Mouse (Mus musculus): ENCODE results near the gene Tgfb2. TPM values are rescaled to one million over a fixed set of nuclear protein-coding genes. Genes with fewer than 3 reads are reported as not detected.

Tgfb2 gene
- total RNA-seq (2021): 10 to 100 TPM; 28.7 to 31.6 TPM

DNA sequence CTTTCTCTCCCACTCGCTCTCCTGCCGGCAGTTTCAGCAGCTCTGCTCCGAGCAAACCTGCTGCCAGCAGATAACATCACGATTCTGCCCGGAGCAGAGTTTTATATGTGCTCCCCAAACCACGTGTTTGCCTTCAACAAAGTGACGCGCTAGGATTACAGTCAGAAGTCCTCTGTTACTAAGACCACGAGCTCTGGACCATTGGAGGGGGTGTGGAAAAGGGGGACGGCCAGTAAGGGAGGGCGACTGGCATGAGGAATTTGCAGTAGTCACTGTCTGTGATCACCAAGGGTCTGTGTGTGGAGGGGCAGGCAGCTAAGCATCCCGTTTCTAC, at the start of gene Tgfb2:
Tgfb2 (minus strand) TSS at position 75 of the 334 bp plus-strand sequence.
- DNase-seq: peak; percentile 53

DNA sequence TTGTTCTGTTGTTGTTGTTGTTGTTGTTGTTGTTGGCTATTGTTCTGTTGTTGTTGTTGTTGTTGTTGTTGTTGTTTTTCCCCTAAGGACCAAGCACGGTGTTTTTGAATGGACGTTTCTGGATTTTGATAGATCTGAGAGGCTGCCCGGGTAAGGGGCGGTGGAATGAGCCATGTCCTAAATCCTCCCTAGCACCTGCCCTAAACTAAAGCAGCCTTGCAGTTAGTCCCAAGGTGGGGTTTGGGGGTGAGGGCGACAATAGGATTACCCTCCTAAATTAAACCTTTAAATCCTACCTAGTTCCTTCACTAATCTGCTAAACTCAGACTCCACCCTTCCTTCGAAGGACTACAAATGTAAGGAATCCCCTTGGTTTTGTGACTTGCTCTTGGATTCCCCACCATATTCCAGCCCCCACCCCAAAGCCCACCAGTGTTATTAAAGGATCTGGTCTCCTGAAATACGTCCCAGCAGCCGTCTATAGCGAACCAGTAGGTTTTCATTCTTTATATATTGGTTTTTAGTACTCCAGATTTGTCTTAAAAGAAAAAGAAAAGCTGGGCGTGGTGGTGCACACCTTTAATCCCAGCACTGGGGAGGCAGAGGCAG, 44.0 kb upstream of the Tgfb2 start:
- no peak for DNase-seq

DNA sequence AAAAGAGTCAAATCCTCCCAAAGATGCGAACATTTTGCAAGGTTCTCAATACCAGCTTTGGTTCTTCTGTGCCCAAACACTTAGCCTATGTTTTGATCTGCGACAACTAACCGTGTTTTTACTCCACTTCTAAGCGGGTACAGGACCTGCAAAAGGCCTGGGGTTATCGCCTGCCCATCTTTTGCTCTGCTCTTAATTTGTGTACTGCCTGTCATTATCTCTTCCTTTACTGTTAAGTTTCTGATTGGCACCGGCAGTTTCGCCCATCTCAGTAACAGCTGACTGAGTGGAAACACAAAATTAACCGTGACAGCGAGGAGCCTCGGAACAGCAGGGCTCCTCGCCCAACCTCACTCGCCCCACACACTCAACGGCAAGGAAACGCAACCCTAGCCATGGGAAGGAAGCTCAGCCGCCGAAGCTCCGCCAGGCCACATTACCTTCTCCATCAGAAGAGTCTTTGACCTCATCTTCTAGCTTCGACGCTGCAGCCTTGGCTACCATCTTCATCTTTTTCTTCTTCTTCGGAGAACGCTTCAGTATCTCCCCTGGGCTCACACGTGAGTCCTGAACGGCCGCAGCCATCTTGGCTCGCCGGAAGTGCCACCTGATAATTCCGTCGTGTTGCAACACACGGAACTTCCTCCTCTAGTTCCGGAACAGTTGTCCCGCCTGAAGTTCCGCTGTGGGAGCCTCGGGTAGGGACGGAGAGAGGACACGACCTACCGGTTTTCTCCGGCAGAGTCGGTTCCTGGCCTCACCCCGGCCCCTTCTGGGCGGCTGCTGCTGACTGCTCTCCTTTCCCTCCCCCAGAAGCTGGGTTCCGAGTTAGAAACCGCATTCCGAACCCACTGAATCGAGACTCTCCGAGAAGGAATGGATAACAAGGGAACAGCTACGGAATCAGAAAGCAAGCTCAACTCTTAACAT, 43.2 kb upstream of the Tgfb2 start, which contains the start of gene Rrp15:
Rrp15 (minus strand) TSS at position 635 of the 930 bp plus-strand sequence.
- peak; percentile 92 for DNase-seq

DNA sequence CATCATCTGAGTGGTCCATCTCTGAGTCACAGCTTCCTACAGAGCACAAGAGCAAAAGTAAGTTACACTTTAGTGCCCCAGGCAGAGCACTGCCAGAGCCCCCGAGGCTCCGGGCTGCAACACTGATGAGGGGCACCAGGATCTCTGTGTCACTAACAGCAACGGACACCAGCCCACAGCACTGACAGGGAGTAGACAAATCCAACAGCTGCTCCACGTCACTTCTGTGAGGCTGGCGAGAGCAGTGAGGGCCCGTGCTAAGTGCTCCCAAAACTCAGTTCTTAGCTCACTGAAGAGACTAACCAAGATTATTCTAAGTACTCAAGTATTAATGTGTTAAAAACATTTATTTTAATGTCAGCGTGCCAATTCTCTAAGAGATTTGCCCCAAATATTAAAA, 34.0 kb upstream of the Tgfb2 start:
- no peak for DNase-seq

DNA sequence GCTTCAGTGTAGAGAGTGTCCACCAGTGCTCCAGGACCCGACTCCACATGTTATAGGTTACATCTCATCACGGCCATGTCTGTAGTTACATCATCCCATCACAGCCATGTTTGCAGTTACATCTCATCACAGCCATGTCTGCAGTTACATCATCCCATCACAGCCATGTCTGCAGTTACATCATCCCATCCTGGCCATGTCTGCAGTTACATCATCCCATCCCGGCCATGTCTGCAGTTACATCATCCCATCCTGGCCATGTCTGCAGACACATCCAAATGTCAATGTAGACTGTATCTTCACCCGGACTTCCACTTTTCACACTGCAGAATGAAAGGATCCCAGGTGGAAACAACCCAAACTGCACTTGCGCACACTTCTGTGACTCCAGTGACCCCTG, 29.7 kb upstream of the Tgfb2 start:
- no peak for DNase-seq

DNA sequence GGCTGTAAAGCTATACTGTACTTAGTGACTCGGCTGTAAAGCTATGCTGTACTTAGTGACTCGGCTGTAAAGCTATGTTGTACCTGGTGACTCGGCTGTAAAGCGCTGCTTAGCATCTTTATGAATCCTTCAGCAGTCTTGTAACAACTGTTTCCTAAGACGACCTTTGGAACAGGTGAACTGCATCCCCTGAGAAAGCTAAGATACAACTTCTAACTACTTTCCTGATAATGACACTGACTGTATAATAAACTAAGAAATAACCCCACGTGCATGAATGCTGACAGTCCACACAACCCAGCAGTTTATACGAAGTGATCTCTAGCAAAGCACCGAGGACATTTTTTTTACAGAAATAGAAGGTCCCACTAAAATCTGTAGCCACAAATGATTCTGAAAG, 27.3 kb upstream of the Tgfb2 start:
- DNase-seq: no peak

DNA sequence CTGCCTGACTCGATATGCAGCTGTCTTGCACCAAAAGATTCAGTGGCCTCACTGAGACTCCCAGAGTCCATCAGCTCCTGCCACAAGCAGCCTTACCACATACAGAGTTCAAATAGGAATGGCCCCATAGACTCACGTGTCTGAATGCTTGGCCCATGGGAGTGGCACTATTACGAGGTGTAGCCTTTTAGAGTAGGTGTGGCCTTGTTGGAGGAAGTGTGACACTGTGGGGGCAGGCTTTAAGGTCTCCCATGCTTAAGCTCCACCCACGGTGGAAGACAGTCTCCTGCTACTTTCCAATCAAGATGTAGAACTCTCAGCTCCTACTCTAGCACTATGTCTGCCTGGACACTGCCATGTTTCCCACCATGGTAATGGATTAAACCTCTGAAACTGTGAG, 23.0 kb upstream of the Tgfb2 start:
- DNase-seq: no peak

DNA sequence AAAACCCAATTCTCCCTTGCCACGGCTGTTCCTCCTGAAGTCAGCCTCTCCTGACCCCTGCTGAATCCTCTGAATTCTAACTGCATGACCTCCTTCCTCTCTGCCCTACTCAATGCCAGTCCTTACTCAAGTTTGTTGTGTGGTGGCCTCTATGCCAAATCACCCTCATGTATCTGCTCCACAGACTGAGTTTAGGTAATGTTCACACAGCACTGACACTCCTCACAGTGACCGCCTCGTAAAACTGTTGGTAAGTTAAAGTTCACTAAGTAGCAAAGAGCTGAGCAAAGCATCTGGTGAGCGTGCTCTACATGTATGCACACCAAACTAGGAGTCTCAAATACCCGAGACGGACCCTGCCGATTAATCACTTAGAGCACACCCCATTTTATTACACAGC, 20.3 kb upstream of the Tgfb2 start:
- DNase-seq: no peak

DNA sequence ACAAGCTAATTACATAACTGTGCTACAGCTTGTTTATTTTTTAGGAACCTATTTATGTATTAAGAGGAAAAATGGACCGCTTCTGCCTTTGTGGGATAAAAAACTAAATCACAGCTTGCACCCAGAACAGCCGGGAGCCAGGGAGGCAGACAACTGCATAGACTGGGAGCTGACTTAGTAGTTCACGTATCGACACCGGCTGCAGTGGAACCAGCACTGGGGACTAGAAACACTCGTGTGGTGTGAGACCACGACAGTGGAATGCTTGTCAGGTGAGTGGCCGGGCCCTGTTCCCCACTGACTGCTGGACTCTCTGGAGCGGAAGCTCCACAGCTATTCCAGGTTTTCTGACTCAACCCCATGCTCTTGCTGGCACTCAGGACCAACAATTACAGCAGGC, 16.5 kb upstream of the Tgfb2 start:
- no peak for DNase-seq

DNA sequence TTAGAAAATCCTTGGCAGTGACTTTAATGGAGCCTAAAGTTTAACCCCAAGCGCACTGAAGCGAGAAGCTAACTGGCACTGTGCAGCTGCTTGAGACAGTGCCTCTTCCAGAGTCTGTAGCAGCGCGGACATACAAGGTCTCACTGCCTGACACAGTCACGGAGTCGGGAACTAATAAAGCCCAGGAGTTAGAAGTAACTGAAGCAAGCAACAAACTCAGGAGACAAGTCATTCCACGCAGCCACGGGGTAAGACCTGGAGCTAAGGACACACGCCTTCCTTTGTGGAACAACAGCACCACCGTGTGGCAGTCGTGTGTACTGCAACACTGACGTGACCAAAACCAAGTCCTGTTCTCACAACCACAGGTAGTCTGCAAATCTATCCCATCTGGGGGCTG, 16.1 kb upstream of the Tgfb2 start:
- peak; percentile 90 for DNase-seq

DNA sequence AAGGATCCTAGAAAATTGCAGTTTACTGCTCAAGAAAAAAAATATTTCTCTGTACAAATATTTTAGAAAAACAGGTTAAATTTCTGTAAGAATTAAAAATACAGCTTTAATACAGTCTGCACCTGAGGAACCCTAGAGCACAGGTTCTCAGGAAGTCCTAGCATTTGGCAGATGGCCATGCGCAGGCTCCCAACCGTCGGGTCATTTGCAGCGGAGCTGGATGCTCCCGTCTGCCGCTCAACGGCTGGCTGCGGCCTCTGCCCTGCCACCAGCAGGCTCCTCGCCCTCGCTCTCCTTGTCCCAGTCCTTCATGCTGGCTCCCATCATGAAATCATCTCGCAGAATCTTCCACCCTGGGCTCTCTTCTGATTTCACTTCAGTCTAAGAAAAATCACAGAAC, 15.4 kb upstream of the Tgfb2 start:
- DNase-seq: no peak

DNA sequence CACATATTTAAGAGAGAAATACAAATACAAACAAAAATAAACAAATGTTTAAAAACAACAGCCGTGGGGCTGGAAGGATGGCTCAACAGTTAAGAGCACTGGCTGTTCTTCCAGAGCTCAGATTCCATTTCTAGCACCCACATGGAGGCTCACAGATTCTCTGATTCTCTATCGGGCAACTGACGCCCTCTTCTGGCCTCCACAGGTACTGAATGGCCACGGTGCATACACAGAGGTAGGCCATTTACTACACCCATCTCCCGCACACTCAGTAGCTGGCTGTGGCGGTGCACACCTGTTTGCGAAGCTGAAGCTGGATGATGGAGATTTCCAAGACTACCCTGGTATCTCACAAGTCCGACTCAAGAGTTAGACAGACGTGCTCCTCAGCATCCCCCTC, 13.9 kb upstream of the Tgfb2 start:
- DNase-seq: no peak

DNA sequence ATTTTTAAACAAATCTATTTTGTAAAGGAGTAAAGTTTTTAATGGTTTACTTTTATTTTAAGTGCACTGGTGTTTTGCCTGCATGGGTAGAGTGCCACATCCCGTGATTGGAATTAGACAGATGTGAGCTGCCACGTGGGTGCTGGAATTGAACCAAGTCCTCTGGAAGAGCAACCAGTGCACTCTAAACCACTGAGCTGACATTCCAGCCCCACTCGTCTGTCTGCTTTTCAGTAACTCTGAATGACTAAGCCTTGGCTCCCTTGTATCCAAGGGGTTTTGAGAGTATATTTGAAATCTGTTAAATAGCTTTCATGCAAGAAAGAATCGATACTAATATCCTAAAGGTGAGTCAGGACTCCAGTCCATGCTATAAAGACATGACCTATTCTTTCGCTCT, 13.1 kb upstream of the Tgfb2 start:
- no peak for DNase-seq

DNA sequence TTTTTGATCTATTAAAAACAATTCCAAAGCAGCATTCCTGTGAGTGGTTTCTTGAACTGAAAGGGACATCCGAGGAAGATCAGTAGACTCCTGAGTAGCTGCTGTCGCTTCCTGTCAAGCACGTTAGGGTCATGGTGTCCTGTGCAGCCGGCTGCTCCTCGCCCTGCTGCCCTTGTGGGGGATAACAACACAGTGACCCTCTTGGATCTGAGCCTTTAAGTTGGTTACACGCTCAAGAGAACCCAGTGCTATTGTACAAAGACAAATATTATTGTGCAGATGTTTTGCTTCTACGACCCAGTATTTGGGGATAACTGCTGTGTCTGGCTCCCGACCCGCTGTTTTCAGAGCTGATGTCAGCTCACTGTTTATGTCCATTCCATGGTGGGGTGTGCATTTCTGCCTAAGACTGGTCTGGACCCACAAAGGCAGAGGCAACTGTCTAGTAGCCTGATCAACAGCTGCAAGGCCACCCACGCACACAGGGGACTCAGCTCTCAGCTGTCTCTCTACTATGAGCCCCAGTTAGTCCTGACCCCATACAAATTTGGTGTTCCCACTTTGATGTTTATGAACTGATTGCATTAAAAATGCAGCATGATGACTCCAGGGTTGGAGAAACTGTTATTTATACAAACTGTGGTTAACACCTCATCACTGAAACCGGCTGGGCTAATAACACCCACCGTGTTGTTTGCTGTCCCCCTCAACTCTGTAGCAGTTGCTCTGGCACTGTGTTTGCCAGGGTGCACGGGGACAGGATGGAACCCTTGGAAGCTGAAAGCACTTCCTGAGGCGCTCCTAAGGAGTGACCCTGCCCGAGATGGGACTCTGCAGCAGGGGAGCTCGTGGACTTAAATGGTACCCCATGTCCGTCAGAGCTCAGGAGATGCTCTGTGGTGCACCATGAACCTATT, 9.4 kb upstream of the Tgfb2 start:
- DNase-seq: no peak

DNA sequence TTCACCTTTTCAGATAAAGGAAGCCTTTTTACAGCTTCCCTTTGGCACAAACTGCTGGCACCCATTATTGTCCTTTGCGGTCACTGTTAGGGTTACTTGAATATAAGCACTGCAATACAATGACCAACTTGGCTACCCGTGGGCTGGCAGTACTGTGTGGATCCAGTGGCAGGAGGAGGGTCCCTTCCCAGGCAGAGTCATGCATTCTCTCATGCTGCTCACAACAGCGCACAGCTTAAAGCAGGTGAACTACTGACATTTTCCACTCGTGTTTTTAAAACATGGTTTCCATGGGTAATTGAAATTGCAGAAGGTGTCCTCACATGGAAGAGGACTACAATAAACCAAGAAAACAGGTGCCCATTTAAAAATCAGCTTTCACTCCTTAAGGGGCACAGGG, 8.4 kb upstream of the Tgfb2 start:
- DNase-seq: no peak

DNA sequence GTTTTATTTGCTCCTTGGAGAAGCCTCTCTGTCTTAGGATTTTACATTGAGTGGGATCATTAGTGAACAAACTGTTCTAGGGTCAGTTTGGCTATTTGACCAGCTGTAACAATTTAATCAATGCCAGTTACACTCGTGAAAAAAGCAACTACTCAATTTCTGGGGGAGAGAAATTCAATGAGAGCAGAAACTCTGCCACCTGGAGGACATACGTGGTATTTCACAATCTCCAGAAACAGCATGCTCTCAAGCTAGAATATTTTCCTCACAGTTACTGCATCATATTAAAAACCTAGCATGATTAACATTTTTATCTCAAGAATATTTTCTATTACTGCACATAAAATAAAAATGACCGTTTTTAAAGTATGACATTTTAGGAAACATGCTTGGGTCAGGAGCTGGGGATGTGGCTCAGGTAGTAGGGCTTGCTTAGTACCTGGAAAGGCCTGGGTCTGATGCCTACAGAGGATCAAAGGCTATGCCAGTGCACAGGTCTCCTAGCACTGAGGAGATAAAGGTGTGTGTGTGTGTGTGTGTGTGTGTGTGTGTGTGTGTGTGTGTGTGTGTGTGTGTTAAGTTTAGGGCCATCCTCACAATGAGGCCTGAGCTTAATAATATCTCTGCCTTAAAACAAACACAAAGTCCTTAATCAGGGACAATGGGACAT, 7.1 kb upstream of the Tgfb2 start:
- DNase-seq: peak; percentile 65

DNA sequence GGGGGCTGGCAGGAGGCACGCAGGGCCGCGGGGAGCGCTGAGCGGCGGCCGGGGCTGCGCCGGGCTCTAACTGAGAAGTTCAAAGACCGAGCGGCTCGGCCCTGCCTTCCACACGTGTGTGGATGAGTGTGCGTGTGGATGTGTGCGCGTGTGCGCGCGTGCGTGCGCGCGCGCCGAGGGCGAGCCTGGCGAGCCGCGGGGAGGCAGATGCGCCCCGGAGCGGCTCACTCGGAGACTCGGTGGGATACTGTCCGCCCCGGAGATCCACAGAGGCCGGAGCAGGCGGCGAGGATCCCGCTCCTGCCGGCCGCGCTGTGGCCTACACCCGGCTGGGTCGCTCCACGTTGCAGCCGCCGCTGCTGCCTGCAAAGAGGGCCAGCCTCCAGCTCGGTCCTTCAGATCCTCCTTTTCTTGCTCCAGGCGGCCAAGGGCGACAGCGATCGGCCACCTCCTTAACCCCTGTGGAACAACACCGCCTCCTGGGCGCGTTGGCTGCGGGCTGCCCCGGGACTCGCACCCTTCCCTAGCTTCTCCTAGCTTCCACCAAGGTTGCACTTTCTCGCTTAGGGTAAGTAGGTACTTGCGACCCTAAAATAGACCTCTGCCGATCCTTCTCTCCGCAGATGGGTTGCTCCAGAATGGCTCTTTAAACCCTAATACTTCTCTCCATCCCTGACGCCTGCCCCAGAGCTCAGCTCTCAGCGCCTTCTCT, 430 bp downstream of the Tgfb2 start:
- DNase-seq: peak; percentile 77

DNA sequence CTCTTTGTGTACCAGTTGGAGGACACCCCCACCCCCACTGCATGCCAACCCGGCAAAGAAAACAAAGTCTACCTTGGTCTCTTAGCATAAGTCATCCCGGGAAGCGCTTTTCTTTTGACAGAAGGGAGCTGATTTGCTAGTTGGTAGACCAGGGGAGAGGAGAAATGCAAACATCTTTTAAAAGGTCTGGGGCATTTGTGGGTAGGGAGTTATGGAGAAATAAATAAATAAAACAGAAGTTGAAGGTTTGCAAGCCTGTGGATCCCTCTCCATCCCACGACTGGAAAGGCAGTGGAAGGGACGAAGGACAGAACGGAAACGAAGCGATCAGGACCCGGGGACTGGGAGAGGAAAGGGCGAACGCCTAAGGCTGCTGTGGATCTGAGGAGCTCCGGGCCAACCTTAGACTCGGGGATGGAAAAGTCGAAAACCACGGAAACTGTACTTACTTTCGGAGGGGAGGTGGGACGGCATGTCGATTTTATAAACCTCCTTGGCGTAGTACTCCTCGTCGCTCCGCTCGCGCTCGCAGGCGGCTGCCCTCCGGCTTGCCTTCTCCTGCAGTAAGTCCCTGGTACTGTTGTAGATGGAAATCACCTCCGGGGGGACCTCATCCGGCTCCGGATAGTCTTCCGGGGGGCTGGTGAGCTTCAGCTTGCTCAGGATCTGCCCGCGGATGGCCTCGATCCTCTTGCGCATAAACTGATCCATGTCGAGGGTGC, 1.6 kb downstream of the Tgfb2 start:
- DNase-seq: peak; percentile 43

DNA sequence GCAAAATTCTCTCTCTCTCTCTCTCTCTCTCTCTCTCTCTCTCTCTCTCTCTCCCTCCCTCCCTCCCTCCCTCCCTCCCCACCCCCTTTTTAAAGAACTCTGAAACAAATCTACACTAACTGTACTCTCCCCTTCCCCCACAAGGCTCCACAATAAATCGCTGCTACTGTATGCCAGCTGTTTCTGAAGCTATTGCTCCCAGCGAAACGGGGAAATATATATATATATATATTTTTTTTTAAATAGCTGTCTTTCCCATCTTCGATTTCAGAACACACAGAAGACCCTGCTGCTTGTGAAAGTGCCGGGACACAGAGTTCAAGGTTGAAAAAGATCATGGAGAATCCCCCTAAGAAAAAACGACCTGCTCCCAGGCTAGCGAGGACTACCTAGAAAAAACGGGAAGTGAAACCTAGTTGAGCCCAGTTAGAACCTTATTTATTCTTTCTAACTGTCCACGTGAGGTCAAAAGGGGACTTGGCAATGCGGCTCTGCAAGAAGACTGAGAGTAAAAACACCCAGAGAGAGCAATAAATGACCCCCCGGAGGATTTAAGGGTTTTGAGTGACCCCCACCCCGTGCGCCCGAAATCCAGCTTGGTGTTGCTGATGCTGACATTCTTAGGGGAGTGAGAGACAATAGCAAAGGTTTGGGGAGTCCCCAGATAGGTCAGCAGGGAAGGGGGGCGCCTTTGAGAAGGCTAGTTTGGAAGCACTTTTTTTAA, 2.4 kb downstream of the Tgfb2 start:
- DNase-seq: no peak
